Mouse (Mus musculus): ENCODE data around the gene Cd81.

Gene Cd81

GRCm38 (mm10) chr7:143049841-143050816 lies 2.4 kb upstream of the Cd81 start:
- peak; percentile 82 to 85 for DNase-seq

DNA sequence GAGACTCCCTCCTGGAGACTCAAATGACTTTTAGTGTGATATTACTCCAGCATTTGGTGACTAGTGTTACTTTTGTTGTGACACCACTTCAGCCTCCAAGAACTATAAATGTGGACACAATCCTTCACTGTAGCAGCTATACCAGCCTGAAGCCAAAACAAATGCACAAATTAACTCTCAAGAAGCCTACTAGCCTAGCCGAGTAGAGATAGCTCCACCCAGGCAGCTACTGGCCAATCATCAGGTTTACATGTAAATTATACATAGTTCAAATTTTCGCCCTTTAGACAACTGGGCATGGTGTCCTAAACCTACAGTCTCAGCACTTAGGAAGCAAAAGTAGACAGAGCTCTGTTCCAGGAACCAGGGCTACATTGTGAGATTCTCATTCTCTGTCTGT lies 1.2 kb upstream of the Cd81 start:
- DNase-seq = no peak

DNA sequence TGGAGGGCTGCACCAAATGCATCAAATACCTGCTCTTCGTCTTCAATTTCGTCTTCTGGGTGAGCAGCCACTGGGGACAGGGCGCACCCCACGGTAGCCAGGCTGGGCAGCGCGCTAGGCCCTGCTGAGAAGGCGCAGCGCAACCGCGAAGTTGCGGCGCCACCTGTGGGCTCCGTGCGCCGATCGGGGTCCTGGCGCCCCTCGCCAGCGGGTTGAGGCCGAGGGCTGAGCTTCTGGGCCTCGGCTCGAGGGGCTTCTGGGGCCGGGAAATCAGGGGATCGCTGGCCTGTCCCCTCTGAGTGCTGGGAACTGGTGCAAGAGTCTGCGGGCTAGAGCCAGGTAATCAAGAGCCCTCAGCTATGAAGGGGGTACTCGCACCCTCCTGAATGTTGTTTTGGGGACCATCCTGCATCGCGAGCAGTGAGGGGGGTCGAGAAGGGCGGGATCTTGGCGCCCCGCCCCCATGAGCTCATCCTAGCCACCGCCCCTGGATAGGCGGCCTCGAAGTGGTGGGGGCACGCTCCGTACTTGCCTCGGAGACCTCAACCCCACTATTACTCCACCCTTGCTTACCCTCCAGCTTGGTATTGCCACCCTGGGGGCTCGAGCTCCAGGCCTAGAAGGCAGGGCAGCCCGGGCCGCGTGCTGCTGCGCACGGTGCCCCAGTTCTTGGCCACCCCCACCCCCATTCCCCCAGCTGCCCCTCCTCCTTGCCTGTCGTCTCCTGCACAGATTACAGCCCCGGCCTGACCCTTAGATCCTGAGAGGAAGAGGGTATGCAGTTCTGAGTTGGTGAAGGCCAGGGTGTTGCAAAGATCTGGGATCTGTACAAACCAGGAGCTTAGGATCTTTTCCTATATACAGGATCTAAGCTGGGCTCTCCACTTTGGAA lies 715 bp downstream of the Cd81 start:
- DNase-seq = peak; percentile 65 to 80

GRCm38 (mm10) chr7:143053961-143054611 lies 1.5 kb downstream of the Cd81 start:
- DNase-seq = no peak

- no peak for DNase-seq
These were observed 2.0 kb downstream of the Cd81 start for GRCm38 (mm10) chr7:143054612-143054965.

DNA sequence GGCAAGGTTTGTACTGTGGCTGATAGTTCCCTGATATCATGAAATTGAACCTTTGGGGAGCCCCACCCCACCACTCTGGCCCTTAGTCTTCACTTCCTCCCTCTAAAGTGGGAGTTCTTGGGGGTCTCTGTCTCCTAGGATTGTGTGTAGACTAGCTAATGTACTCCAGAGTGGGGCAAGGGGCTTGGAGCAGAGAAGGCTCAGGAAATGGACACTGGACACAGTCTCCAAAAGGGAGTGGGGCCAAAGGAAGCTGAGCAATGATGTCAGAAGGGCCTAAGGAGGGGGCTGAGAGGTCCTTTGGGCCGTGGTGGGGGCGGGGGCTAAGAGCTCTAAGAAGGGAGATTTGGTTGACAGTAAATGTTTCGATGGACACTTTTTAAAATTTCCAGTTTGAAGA lies 2.5 kb downstream of the Cd81 start:
- no peak for DNase-seq

- no peak for DNase-seq
These were observed 3.1 kb downstream of the Cd81 start for GRCm38 (mm10) chr7:143055499-143056186.

DNA sequence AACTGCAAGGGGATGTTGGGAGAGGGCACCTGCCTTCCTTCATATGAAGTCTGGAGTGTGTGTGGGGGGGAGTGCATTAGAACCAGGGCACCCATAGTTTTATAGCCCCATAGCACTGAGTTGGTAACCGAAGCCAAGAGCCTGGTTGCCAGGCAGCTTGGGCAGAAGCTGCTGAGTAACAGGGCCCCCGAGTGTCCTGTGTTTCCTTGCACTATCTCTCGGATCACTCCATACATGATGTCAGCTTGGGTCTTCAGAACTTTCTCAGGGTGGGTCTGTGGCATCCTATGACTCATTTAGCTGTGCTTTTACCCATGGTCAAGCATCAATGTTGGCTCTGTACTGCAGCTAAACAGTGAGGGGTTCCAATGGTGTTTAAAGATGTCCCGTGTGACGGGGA lies 4.5 kb downstream of the Cd81 start:
- DNase-seq = no peak

GRCm38 (mm10) chr7:143057667-143058220 lies 5.2 kb downstream of the Cd81 start:
- no peak for DNase-seq

- DNase-seq = peak; percentile 57 to 79
These were observed 5.7 kb downstream of the Cd81 start for GRCm38 (mm10) chr7:143058221-143058697.

DNA sequence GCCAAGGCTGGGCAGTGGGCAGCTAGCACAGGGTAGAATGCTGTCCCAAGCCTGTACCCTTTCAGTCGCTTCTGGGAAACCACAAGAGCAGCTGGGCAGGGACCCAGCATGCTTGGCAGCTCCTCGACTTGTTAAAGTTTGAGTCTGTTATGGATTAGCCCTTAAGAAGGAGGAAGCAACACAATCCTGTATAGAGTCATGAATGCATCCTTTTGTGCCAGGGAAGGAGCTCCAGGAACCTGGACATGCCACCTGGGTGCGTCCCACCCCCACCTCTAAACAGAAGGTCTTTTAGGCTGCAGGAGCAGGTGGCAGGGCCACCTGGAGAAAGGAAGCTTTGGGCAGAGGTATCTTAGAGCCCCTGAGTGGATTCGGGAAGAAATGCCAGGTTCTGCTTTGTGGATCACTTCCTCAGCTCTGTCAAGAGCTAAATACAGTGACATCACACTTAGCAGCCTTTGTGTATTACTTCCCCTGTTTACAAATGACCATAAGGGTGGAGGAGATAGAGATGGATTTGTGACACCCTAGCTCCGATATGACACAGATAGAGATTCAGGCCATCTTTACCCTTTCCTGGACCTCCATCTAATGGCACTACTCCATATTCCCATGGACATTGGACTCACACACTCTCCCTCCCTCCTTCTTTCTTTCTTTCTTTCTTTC lies 6.8 kb downstream of the Cd81 start:
- DNase-seq = peak in 1 of 2 experiments; percentile 49

GRCm38 (mm10) chr7:143062704-143063103 lies 10.2 kb downstream of the Cd81 start:
- peak in 1 of 2 experiments; percentile 53 for DNase-seq

DNA sequence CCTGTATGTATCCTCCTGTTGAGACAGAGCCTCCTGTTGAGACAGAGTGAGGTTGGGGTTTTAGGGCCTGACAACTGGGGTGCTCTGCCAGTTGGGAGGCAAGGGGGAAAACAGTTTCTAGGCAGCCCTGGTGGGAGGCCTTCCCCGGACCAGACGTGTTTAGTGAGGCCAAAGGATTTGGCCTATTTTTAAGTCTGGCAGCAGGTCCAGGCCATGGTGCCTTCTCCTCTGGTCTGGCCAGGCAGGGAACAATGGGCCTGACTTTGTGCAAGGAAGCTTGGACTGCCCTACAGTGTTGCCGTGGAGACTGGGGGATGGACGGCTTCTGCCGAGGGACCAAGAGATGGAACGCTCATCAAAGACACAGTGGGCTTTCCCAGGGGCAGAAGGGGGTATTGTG lies 11.7 kb downstream of the Cd81 start:
- DNase-seq = no peak

DNA sequence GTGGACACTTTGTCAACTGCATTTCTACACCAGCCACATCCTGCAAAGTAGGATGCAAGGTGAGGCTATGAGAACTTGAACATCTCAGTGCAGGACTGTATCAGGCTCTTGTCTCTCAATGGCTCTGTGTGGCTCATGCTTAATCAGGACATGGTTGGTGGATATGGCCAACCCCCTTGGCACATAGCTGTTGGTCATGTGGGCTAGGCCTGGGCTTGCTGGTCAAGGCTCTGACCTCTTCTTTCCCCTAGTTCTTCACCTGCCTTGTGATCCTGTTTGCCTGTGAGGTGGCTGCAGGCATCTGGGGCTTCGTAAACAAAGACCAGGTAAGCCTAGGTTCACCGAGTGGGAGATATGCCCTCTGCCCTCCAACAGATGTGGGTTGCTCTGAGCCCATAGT lies 13.2 kb downstream of the Cd81 start:
- DNase-seq = peak in 1 of 2 experiments; percentile 45

DNA sequence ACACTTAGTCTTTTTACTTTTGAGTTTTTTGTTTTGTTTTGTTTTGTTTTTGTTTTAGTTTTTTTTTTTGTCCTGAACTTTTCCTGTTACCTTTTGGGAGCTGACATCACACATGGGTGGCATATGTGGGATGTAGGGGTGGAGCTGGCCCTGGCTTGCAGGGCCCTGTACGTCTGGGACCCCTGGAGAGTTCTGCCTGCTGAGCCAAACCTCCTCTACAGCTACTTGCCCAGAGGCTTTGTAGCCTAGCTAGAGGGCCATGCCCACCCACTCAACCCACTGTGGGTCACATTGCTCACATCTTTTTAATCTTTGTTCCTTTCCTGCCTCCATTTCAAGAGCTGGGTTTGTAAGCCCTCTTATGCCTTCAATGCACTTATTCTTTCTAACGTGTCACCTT lies 14.9 kb downstream of the Cd81 start:
- no peak for DNase-seq

- no peak for DNase-seq
These were observed 15.4 kb downstream of the Cd81 start for GRCm38 (mm10) chr7:143067897-143068296.

DNA sequence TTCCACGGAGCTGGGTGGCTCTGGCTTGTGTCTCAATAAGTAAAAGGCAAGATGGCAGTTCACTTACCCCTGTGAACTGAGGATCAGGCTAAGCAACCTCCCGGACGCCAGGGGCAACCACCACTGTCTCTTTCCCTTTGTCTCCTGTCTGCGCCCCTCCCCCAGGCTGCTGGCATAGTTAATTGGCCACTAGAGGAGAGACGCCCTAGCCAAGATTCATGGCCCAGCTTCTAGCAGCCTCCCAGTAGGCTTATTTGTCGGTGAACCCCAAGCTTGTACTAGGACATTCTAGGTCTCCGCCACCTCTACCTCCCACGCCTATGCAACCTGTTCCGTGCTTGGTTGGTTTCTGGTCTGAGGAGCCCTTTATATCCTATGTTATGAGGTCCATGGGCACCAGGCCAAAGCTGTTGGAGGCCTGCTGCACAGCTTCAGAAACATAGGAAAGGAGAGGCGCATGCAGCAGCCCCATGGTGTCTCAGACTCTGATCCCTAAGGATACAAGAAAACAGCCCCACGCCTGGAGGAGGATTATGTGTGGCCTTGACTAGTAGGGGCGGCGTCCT lies 15.9 kb downstream of the Cd81 start:
- DNase-seq = peak in 1 of 2 experiments; percentile 80

- peak; percentile 97 to 99 for DNase-seq
These were observed 16.5 kb downstream of the Cd81 start, which contains the start of gene Tssc4 for GRCm38 (mm10) chr7:143068882-143069591. Tssc4 (plus strand) TSS chr7:143069249.

GRCm38 (mm10) chr7:143069751-143070400 lies 17.3 kb downstream of the Cd81 start:
- peak in 1 of 2 experiments; percentile 34 for DNase-seq
